Mouse (Mus musculus) left cerebral cortex, adult 18-20 months (tissue): Measurements from ENCODE around the gene Stxbp5l. TPM values are rescaled to one million over a fixed set of nuclear protein-coding genes. Genes with fewer than 3 reads are reported as not detected.
"Not testable (repeated sequence)": the region's sequence is repeated elsewhere in the genome, so short reads cannot be mapped to it uniquely, and the experiment has no call there.

Experiments
- DNase-seq, 2 experiments: peaks; one replicate each; pipeline ENCODE4 v3.0.0; 2021 to 2022; ENCODE audit warnings: low spot score in 2 of 2, mixed read lengths in 1 of 2
- long read RNA-seq, 2 experiments: library from polyadenylated mRNA; stranded (forward); transcript quantifications; one replicate each; pipeline ENCODE4 v2.0.0; 2021
- total RNA-seq, 2 experiments: library from RNA; stranded (reverse); gene quantifications; 2 replicates each; pipeline ENCODE4 v1.2.3; 2021

The Stxbp5l gene
- total RNA-seq, result 100 to 1,000 TPM; 109 to 119 TPM
- long read RNA-seq, experiment 1, full-length matches to known transcripts, result 8 of 11 reads
- long read RNA-seq, experiment 1, partial matches to known transcripts, result 0 of 11 reads
- long read RNA-seq, experiment 1, other reads (novel, unspliced or antisense), result 3 of 11 reads
- long read RNA-seq, experiment 2, partial matches to known transcripts, result 4 of 5 reads
- long read RNA-seq, experiment 2, other reads (novel, unspliced or antisense), result 1 of 5 reads

- DNase-seq, result peak; percentile 94 to 95
Observed at GRCm38 (mm10) chr16:37384821-37385344, at the start of gene Stxbp5l. Stxbp5l (minus strand) TSS chr16:37384962.

- peak; percentile 61 to 62 for DNase-seq
Observed at GRCm38 (mm10) chr16:37433418-37434204, 48.8 kb upstream of the Stxbp5l start.

- peak in 1 of 2 experiments; percentile 11 for DNase-seq
Observed at GRCm38 (mm10) chr16:37425434-37425833, 40.7 kb upstream of the Stxbp5l start.

GRCm38 (mm10) chr16:37422874-37423273 lies 38.1 kb upstream of the Stxbp5l start:
- DNase-seq, result no peak

- no peak for DNase-seq
Observed at GRCm38 (mm10) chr16:37421851-37422250, 37.1 kb upstream of the Stxbp5l start.

- no peak for DNase-seq
Observed at GRCm38 (mm10) chr16:37420512-37420911, 35.8 kb upstream of the Stxbp5l start.

GRCm38 (mm10) chr16:37405536-37405935 lies 20.8 kb upstream of the Stxbp5l start:
- peak in 1 of 2 experiments; percentile 28 for DNase-seq

GRCm38 (mm10) chr16:37404922-37405321 lies 20.2 kb upstream of the Stxbp5l start:
- no peak for DNase-seq

- no peak for DNase-seq
Observed at GRCm38 (mm10) chr16:37389964-37390363, 5.2 kb upstream of the Stxbp5l start.

- no peak for DNase-seq
Observed at GRCm38 (mm10) chr16:37389201-37389905, 4.6 kb upstream of the Stxbp5l start.

GRCm38 (mm10) chr16:37384369-37384768 lies 393 bp downstream of the Stxbp5l start:
- peak; percentile 63 to 74 for DNase-seq

GRCm38 (mm10) chr16:37383426-37383825 lies 1.3 kb downstream of the Stxbp5l start:
- DNase-seq, result no peak

GRCm38 (mm10) chr16:37372716-37373115 lies 12.0 kb downstream of the Stxbp5l start:
- DNase-seq, result peak; percentile 19 to 24

- no peak for DNase-seq
Observed at GRCm38 (mm10) chr16:37367426-37367825, 17.3 kb downstream of the Stxbp5l start.

- no peak for DNase-seq
Observed at GRCm38 (mm10) chr16:37363958-37364357, 20.8 kb downstream of the Stxbp5l start.

GRCm38 (mm10) chr16:37355621-37356020 lies 29.1 kb downstream of the Stxbp5l start:
- DNase-seq, result no peak

GRCm38 (mm10) chr16:37347092-37347491 lies 37.7 kb downstream of the Stxbp5l start:
- peak in 1 of 2 experiments; percentile 32 for DNase-seq

- no peak for DNase-seq
Observed at GRCm38 (mm10) chr16:37344960-37345359, 39.8 kb downstream of the Stxbp5l start.

GRCm38 (mm10) chr16:37341446-37341845 lies 43.3 kb downstream of the Stxbp5l start:
- DNase-seq, result not testable (repeated sequence)

- no peak for DNase-seq
Observed at GRCm38 (mm10) chr16:37338177-37338576, 46.6 kb downstream of the Stxbp5l start.

- no peak for DNase-seq
Observed at GRCm38 (mm10) chr16:37337529-37337928, 47.2 kb downstream of the Stxbp5l start.

- no peak for DNase-seq
Observed at GRCm38 (mm10) chr16:37304441-37304840, 80.3 kb downstream of the Stxbp5l start.
